Comparison of ENCODE assay signal across 8 mouse cellular contexts in the genomic region with DNA sequence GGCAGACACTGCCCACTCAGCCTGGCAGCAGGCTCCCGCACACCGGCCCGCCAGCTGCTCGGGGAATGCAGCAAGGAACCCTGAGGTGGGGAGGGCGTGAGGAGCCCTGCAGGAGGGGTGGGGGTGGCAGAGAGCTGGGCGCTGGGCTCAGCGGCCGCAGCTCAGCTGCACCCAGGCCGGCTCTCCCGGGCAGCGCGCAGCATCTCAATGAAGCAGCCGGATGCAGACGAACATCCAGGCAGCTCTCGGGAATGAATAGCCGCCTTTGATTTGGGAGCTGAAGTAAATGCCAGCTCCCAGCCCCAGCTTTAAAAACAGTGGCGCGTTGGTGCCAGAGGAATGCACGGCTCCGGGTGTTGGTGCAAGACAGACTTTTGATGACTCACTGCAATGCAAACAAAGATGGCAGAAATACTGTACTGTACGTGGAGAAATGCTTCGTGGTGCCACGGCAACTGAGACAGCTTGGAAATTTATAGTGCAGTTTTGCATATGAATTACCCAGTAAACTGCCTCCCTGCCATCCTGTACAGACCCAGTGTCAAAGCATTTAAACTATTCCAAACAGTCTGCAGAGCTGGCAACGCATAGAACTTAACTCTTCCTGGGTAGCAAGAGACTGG. TPM values are rescaled to one million over a fixed set of nuclear protein-coding genes. Genes with fewer than 3 reads are reported as not detected.
DNase-seq lines count a peak whose midpoint lies in the region; ATAC-seq and TF ChIP-seq lines count a peak whose summit lies in the region.

No protein-coding gene starts in this region.

- peak overlapping the region; percentile 51 for H3K9ac ChIP-seq in embryonic facial prominence, embryonic 15.5 days
- H3K9ac ChIP-seq in hindbrain, embryonic 12.5 days, result peak overlapping the region; percentile 83

- H3K9me3 ChIP-seq in E14TG2a.4 (ENCODE audit: low read length), result no peaks in the 10 kb centered on the region
- H3K9me3 ChIP-seq in embryonic facial prominence, embryonic 15.5 days (replicated peaks), result no peaks in the 10 kb centered on the region
- no peaks in the 10 kb centered on the region for H3K9me3 ChIP-seq in hindbrain, embryonic 12.5 days (replicated peaks)

- WGBS in embryonic facial prominence, embryonic 15.5 days, result under 1% methylated on average over 23 of the region's 24 CpGs
- WGBS in hindbrain, embryonic 12.5 days, result under 1% methylated on average over 24 of the region's 24 CpGs

- peak overlapping the region; percentile 83 for H3K4me3 ChIP-seq in E14TG2a.4 (replicated peaks; ENCODE audit: low read length)
- peak overlapping the region; percentile 58 for H3K4me3 ChIP-seq in embryonic facial prominence, embryonic 15.5 days (replicated peaks)
- H3K4me3 ChIP-seq in hindbrain, embryonic 12.5 days, result peak overlapping the region; percentile 75

- TF ChIP-seq CTCF in E14TG2a.4 (conservative IDR thresholded peaks at IDR 0.05; ENCODE audit: low read length), result no peak

- peak; percentile 30; the same call in 1 of the 2 replicates for ATAC-seq in embryonic facial prominence, embryonic 15.5 days (ENCODE audit: insufficient number of reproducible peaks, low FRiP score, low TSS enrichment, low read depth)
- peak; percentile 86 for ATAC-seq in hindbrain, embryonic 12.5 days (ENCODE audit: low FRiP score)

- DNase-seq in NIH3T3 (ENCODE audit: low read depth), result peak; percentile 88
- peak; percentile 58 to 87 for DNase-seq in left cerebral cortex, adult 9 months (ENCODE audit: low spot score in 2 of 2)
- DNase-seq in mesoderm, embryonic 11.5 days (ENCODE audit: low read depth, low spot score), result peak; percentile 74
- peak; percentile 21 for DNase-seq in urinary bladder, postnatal 25 days (ENCODE audit: low spot score)
- DNase-seq in gastrocnemius, adult 18-20 months (ENCODE audit: low spot score), result no peak

- H3K27me3 ChIP-seq in E14TG2a.4 (ENCODE audit: insufficient read depth, low read length), result peaks cover 63% of the 10 kb centered on the region
- H3K27me3 ChIP-seq in embryonic facial prominence, embryonic 15.5 days, result peaks cover 4% of the 10 kb centered on the region; the same call in 1 of the 2 replicates
- peaks cover 14% of the 10 kb centered on the region for H3K27me3 ChIP-seq in hindbrain, embryonic 12.5 days

- peak overlapping the region; percentile 88 for H3K27ac ChIP-seq in embryonic facial prominence, embryonic 15.5 days (replicated peaks)
- peak overlapping the region; percentile 89 for H3K27ac ChIP-seq in hindbrain, embryonic 12.5 days

- peaks cover 29% of the 10 kb centered on the region for H3K4me1 ChIP-seq in E14TG2a.4 (replicated peaks; ENCODE audit: low read depth, low read length)
- peaks cover 28% of the 10 kb centered on the region for H3K4me1 ChIP-seq in embryonic facial prominence, embryonic 15.5 days
- peaks cover 22% of the 10 kb centered on the region for H3K4me1 ChIP-seq in hindbrain, embryonic 12.5 days

- 0 out of 2 replicates have a peak, but pooled peaks cover 5% of the 10 kb centered on the region for H3K36me3 ChIP-seq in E14TG2a.4 (ENCODE audit: insufficient read depth, low read length)
- H3K36me3 ChIP-seq in embryonic facial prominence, embryonic 15.5 days, result no peaks in the 10 kb centered on the region
- H3K36me3 ChIP-seq in hindbrain, embryonic 12.5 days, result no peaks in the 10 kb centered on the region

- peak overlapping the region; percentile 96 for H3K4me2 ChIP-seq in embryonic facial prominence, embryonic 15.5 days (replicated peaks)
- peak overlapping the region; percentile 86 for H3K4me2 ChIP-seq in hindbrain, embryonic 12.5 days (replicated peaks)

RNA-seq across cellular contexts. Expression of gene Nacc2, which starts 31.1 kb away (rescaled TPM):
- polyA plus RNA-seq in embryonic facial prominence, embryonic 15.5 days (2015; fragmentation: Nextera tagmentation; extraction: Ambion mirVana), result 7.9 and 9.0 TPM in 2 replicates
- 12.6 and 15.0 TPM in 2 replicates for polyA plus RNA-seq in hindbrain, embryonic 12.5 days (2016; fragmentation: Nextera tagmentation; extraction: Ambion mirVana)
- total RNA-seq in gastrocnemius, adult 18-20 months (2021), result 10 to 100 TPM; 23.4 to 24.5 TPM
